Mouse (Mus musculus): Measurements from ENCODE around the gene Cbr2. TPM values are rescaled to one million over a fixed set of nuclear protein-coding genes. Genes with fewer than 3 reads are reported as not detected.
"Not testable (repeated sequence)": the region's sequence is repeated elsewhere in the genome, so short reads cannot be mapped to it uniquely, and the experiment has no call there.

Cbr2 gene
- polyA plus RNA-seq, 1 experiment: 617 TPM

DNA sequence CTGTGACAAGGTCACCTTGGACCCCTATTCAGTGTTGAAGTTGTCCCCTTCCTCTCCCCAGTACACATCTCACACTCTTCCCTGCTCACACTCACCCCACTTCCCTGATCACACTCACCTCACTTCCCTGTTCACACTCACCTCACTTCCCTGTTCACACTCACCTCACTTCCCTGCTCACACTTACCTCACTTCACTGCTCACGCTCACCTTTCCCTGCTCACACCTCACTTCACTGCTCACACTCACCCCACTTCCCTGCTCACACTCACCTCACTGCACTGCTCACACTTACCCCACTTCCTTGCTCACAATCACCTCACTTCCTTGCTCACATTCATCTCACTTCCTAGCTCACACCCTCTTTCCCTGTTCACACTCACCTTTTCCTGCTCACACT is 519 bp downstream of the Cbr2 start:
- H3K4me3 ChIP-seq (ENCODE audit: control insufficient read depth, insufficient read depth, low read length): no peak overlapping the region
- 94% methylated on average over 1 of the region's 1 CpGs for WGBS
- no peaks in the 10 kb centered on the region for H3K36me3 ChIP-seq (ENCODE audit: control insufficient read depth, insufficient read depth, low read length)
- peak overlapping the region; percentile 19; the same call in 1 of the 2 replicates for H3K27ac ChIP-seq (ENCODE audit: control insufficient read depth, insufficient read depth, low read length)
- peaks cover 9% of the 10 kb centered on the region for H3K4me1 ChIP-seq (replicated peaks; ENCODE audit: control insufficient read depth, insufficient read depth, low read length)
- DNase-seq: no peak
- TF ChIP-seq CTCF (IDR thresholded peaks at IDR 0.05; ENCODE audit: borderline replicate concordance, control insufficient read depth, extremely low read depth, insufficient read depth, low read length, poor library complexity): no peak
- no peak for TF ChIP-seq POLR2A (IDR thresholded peaks at IDR 0.05; ENCODE audit: control insufficient read depth, extremely low read depth, insufficient read depth, low read length, poor library complexity)
- no peaks in the 10 kb centered on the region; the same call in 1 of the 2 replicates for H3K27me3 ChIP-seq (ENCODE audit: control insufficient read depth, insufficient read depth, low read length)

DNA sequence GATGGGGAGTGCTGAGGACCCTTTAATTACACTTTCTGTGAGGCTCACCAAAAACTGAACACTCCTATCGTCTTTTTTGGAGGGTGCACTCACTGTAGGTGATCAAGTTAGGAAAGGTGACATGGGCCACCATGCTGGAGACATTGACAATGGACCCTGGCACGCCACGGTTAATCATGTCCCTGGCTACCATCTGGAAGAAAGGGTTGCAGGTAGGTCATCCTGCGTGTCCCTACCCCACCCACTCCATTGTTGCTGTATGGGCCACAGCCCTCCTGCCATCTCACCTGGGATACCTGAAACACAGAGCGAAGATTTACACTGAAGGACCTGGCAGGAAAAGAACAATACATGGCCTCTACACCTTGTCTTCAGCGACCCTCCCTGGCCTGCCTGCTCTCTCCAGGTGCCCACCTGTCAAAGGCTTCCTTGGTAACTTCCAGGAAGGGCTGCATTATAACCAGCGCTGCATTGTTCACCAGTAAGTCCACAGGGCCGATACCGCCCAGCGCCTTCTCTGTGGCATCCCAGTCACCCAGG is 1.5 kb downstream of the Cbr2 start:
- Histone ChIP-seq H3K27ac (ENCODE audit: control insufficient read depth, insufficient read depth, low read length) (no peak overlapping the region), H3K36me3 (ENCODE audit: control insufficient read depth, insufficient read depth, low read length) (no peaks in the 10 kb centered on the region), H3K4me1 (replicated peaks; ENCODE audit: control insufficient read depth, insufficient read depth, low read length) (peaks cover 9% of the 10 kb centered on the region), H3K27me3 (ENCODE audit: control insufficient read depth, insufficient read depth, low read length) (no peaks in the 10 kb centered on the region; the same call in 1 of the 2 replicates), H3K4me3 (ENCODE audit: control insufficient read depth, insufficient read depth, low read length) (no peak overlapping the region)
- no peak for DNase-seq
- TF ChIP-seq CTCF (IDR thresholded peaks at IDR 0.05; ENCODE audit: borderline replicate concordance, control insufficient read depth, extremely low read depth, insufficient read depth, low read length, poor library complexity): no peak
- no peak for TF ChIP-seq POLR2A (IDR thresholded peaks at IDR 0.05; ENCODE audit: control insufficient read depth, extremely low read depth, insufficient read depth, low read length, poor library complexity)
- 97% methylated on average over 10 of the region's 10 CpGs for WGBS

GRCm38 (mm10) chr11:120729432-120730050 is 2.4 kb downstream of the Cbr2 start:
- 8% methylated on average over 17 of the region's 21 CpGs for WGBS
- not testable (repeated sequence) for H3K4me1 ChIP-seq (replicated peaks; ENCODE audit: control insufficient read depth, insufficient read depth, low read length); H3K27me3 ChIP-seq (ENCODE audit: control insufficient read depth, insufficient read depth, low read length); H3K4me3 ChIP-seq (ENCODE audit: control insufficient read depth, insufficient read depth, low read length); DNase-seq; H3K36me3 ChIP-seq (ENCODE audit: control insufficient read depth, insufficient read depth, low read length); H3K27ac ChIP-seq (ENCODE audit: control insufficient read depth, insufficient read depth, low read length)

- Histone ChIP-seq H3K27ac (ENCODE audit: control insufficient read depth, insufficient read depth, low read length) (no peak overlapping the region), H3K27me3 (ENCODE audit: control insufficient read depth, insufficient read depth, low read length) (no peaks in the 10 kb centered on the region; the same call in 1 of the 2 replicates), H3K4me1 (replicated peaks; ENCODE audit: control insufficient read depth, insufficient read depth, low read length) (peaks cover 9% of the 10 kb centered on the region), H3K4me3 (ENCODE audit: control insufficient read depth, insufficient read depth, low read length) (no peak overlapping the region), H3K36me3 (ENCODE audit: control insufficient read depth, insufficient read depth, low read length) (no peaks in the 10 kb centered on the region)
- no peak for DNase-seq
- TF ChIP-seq CTCF (IDR thresholded peaks at IDR 0.05; ENCODE audit: borderline replicate concordance, control insufficient read depth, extremely low read depth, insufficient read depth, low read length, poor library complexity): no peak
- no peak for TF ChIP-seq POLR2A (IDR thresholded peaks at IDR 0.05; ENCODE audit: control insufficient read depth, extremely low read depth, insufficient read depth, low read length, poor library complexity)
- 91% methylated on average over 11 of the region's 11 CpGs for WGBS
Observed at GRCm38 (mm10) chr11:120728530-120729240, 3.2 kb downstream of the Cbr2 start.

DNA sequence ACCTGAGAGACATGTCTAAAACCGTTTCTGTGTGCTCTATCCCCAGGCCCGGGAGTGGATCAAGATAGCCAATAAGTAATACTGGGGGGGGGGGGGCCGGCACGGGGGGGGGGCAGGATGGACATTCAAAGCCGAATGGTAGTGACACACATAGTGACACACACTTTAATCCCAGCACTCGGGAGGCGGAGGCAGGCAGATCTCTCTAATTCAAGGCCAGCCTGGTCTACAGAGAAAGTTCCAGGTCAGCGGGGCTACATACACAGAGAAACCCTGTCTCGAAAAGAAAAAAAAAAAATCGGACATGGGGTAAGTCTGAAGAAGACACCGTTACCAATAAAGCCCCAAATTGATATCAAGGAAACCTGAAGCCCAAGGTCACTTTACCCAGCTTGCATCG is 4.3 kb downstream of the Cbr2 start:
- Histone ChIP-seq H3K27ac (ENCODE audit: control insufficient read depth, insufficient read depth, low read length) (no peak overlapping the region), H3K4me1 (replicated peaks; ENCODE audit: control insufficient read depth, insufficient read depth, low read length) (peaks cover 9% of the 10 kb centered on the region), H3K4me3 (ENCODE audit: control insufficient read depth, insufficient read depth, low read length) (no peak overlapping the region), H3K27me3 (ENCODE audit: control insufficient read depth, insufficient read depth, low read length) (no peaks in the 10 kb centered on the region; the same call in 1 of the 2 replicates), H3K36me3 (ENCODE audit: control insufficient read depth, insufficient read depth, low read length) (no peaks in the 10 kb centered on the region)
- 66% methylated on average over 12 of the region's 12 CpGs for WGBS
- TF ChIP-seq CTCF (IDR thresholded peaks at IDR 0.05; ENCODE audit: borderline replicate concordance, control insufficient read depth, extremely low read depth, insufficient read depth, low read length, poor library complexity) (no peak), POLR2A (IDR thresholded peaks at IDR 0.05; ENCODE audit: control insufficient read depth, extremely low read depth, insufficient read depth, low read length, poor library complexity) (no peak)
- no peak for DNase-seq

GRCm38 (mm10) chr11:120727169-120727527 is 4.8 kb downstream of the Cbr2 start, which contains the start of gene Dcxr:
Dcxr (minus strand) TSS chr11:120727281.
- Histone ChIP-seq H3K27ac (ENCODE audit: control insufficient read depth, insufficient read depth, low read length) (no peak within 1 kb of the TSS), H3K4me1 (replicated peaks; ENCODE audit: control insufficient read depth, insufficient read depth, low read length) (peaks cover 10% of the 10 kb centered on the region), H3K4me3 (ENCODE audit: control insufficient read depth, insufficient read depth, low read length) (peak within 1 kb of the TSS; percentile 53), H3K27me3 (ENCODE audit: control insufficient read depth, insufficient read depth, low read length) (no peaks in the 10 kb centered on the region; the same call in 1 of the 2 replicates), H3K36me3 (ENCODE audit: control insufficient read depth, insufficient read depth, low read length) (no peaks in the 10 kb centered on the region)
- under 1% methylated on average over 14 of the region's 14 CpGs for WGBS
- TF ChIP-seq CTCF (IDR thresholded peaks at IDR 0.05; ENCODE audit: borderline replicate concordance, control insufficient read depth, extremely low read depth, insufficient read depth, low read length, poor library complexity) (no peak), POLR2A (IDR thresholded peaks at IDR 0.05; ENCODE audit: control insufficient read depth, extremely low read depth, insufficient read depth, low read length, poor library complexity) (no peak)
- DNase-seq: no peak

Measured in thymus, adult 2 months (tissue).